Mouse (Mus musculus) lung, postnatal 0 days (tissue): ENCODE results near the gene Gm42742. TPM values are rescaled to one million over a fixed set of nuclear protein-coding genes. Genes with fewer than 3 reads are reported as not detected.
A peak's percentile ranks its signal among the peaks of the same experiment; 100 is the strongest.

Experiments
- ATAC-seq: fragments of 200-750 bp; cut with Nextera tagmentation; 2 replicates; pipeline ENCODE4 v1.8.0; 2017; ENCODE audit warnings: moderate library complexity
- DNase-seq: peaks from one replicate; pipeline ENCODE4 v3.0.0-alpha.2; 2016; ENCODE audit warnings: low spot score
- H3K27ac ChIP-seq: fragments of 300-500 bp; sonication (generic); 2 replicates; pipeline ENCODE4 v1.5.1; 2014; ENCODE audit warnings: antibody characterized with exemption, mild to moderate bottlenecking, low read length, mixed read lengths
- H3K27me3 ChIP-seq: fragments of 300-500 bp; sonication (generic); replicated peaks from 2 replicates; pipeline ENCODE4 v1.6.1; 2014; ENCODE audit warnings: low read length, mixed read lengths; ENCODE audit not compliant: insufficient read depth
- H3K36me3 ChIP-seq: fragments of 300-500 bp; sonication (generic); 2 replicates; pipeline ENCODE4 v1.6.1; 2014; ENCODE audit warnings: low read length, mixed read lengths; ENCODE audit not compliant: insufficient read depth
- H3K4me1 ChIP-seq: fragments of 300-500 bp; sonication (generic); 2 replicates; pipeline ENCODE4 v1.6.1; 2014; ENCODE audit warnings: antibody characterized with exemption, low read depth, low read length, mixed read lengths; ENCODE audit not compliant: insufficient read depth
- H3K4me2 ChIP-seq: fragments of 300-500 bp; sonication (generic); replicated peaks from 2 replicates; pipeline ENCODE4 v1.6.1; 2014; ENCODE audit warnings: low read depth, mild to moderate bottlenecking, low read length, moderate library complexity, mixed read lengths
- H3K4me3 ChIP-seq: fragments of 300-500 bp; sonication (generic); 2 replicates; pipeline ENCODE4 v1.5.1; 2014; ENCODE audit warnings: low read depth, low read length
- H3K9ac ChIP-seq: fragments of 300-500 bp; sonication (generic); replicated peaks from 2 replicates; pipeline ENCODE4 v1.6.1; 2014; ENCODE audit warnings: low read depth, mild to moderate bottlenecking
- H3K9me3 ChIP-seq: fragments of 300-500 bp; sonication (generic); 2 replicates; pipeline ENCODE4 v1.6.1; 2016; ENCODE audit warnings: low read length, mixed read lengths
- CTCF ChIP-seq: IDR thresholded peaks from 2 replicates; pipeline ENCODE4 v1.5.1; 2016; ENCODE audit warnings: antibody characterized with exemption, mild to moderate bottlenecking
- EP300 ChIP-seq: IDR thresholded peaks from 2 replicates; pipeline ENCODE4 v1.6.1; 2016; ENCODE audit warnings: antibody characterized with exemption, mild to moderate bottlenecking, control low read depth
- WGBS: fragments of 180-500 bp; shearing (Covaris S2); extraction: QIAGEN DNeasy Blood & Tissue Kit; methylation state at CpG from one replicate; pipeline ENCODE4 v1.1.7; 2014; 5-methylcytosine and 5-hydroxymethylcytosine counted together
- polyA plus RNA-seq: library from polyadenylated mRNA; unstranded; fragments of >200 nt; fragmentation: Nextera tagmentation; extraction: Ambion mirVana; gene quantifications from 2 replicates; pipeline ENCODE4 v1.2.1, GENCODE M21; 2015

Gm42742 gene
- polyA plus RNA-seq, 1 experiment from 2014 or later, result 29.3 TPM

DNA sequence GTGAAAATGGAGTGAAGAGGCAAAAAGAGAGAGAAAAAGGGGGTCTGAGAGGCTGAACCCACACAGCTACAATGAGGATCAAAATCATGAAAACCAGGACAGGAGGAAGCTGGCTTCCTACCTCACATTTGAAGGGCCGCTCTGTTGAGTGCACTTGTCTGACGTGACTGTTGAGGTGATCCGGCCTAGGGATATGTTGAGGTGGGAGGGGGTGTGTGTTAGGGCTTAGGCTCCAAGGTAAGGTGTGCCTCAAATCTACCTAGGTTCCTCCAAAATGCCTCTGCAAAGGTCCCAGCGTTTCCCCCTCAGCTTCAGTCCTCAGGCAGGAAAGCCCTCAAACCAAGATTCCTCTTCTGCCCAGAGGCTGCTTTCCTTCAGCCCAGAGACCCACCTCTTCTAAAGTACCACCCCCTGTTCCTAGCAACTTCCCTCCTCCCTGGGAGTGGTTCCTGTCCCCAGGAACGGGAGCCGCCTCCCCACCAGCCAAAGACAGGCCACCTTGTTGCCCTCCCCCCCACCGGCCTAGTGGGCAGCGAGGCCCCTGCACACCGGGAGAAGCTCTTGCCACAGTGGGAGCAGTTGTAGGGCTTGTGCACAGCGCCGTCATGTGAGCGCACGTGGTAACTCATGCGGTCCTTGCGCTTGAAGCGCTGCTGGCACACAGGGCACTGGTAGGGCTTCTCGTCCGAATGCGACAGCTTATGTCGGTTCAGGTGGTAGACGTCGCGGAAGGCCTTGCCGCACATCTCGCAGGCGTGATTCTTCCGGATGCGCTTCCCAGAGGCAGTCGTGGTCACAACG lies 4.1 kb upstream of the Gm42742 start:
- TF ChIP-seq EP300 (no peak), CTCF (peak; percentile 91)
- Histone ChIP-seq H3K36me3 (no peaks in the 10 kb centered on the region; the same call in 1 of the 2 replicates), H3K9me3 (no peaks in the 10 kb centered on the region), H3K27ac (peak overlapping the region; percentile 96), H3K4me1 (peaks cover 22% of the 10 kb centered on the region; the same call in 1 of the 2 replicates), H3K4me2 (peak overlapping the region; percentile 94), H3K27me3 (no peaks in the 10 kb centered on the region), H3K4me3 (peak overlapping the region; percentile 92), H3K9ac (peak overlapping the region; percentile 79)
- peak; percentile 94 for DNase-seq
- ATAC-seq, result peak; percentile 40
- WGBS, result under 1% methylated on average over 25 of the region's 30 CpGs

DNA sequence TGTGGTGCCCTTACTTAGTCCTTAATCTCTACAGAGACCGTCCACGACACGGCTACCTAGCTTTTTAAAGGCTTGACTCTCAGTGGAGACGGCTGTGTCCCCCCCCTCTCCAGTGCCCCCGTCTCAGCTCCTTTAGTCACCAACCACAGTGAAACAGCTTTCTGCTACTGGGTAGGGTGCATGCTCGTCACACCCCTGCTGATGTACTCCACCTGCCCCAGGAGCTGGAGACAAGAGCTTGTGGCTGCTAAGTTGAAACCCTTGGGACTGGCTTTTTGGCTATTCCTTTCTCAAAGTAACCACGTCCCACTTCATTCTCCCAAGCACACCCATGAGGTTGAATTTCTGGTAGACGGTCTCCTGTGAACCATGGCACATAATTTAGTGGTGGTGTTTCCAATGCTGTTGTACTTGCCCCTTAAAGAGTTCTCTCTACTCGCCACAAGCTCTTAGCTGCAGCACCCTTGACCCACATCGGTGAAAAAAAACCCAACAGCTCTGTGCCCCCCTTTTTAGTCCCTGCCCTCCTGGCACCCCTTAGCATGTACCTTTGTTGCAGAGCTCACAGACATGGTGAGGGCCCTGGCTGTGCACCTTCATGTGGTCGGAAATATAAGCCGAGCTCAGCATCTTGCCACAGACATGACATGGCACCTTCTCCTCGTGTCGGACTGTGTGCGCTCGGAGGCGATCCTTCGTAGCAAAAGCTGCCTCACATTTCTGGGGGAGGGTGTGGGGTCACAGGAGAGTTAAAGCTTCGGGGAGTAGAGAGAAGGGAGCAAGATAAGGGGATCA lies 3.2 kb upstream of the Gm42742 start:
- WGBS, result 15% methylated on average over 19 of the region's 19 CpGs
- Histone ChIP-seq H3K27me3 (no peaks in the 10 kb centered on the region), H3K27ac (peak overlapping the region; percentile 96), H3K36me3 (no peaks in the 10 kb centered on the region; the same call in 1 of the 2 replicates), H3K9ac (no peak overlapping the region), H3K9me3 (no peaks in the 10 kb centered on the region), H3K4me2 (peak overlapping the region; percentile 94), H3K4me3 (peak overlapping the region; percentile 92), H3K4me1 (peaks cover 22% of the 10 kb centered on the region; the same call in 1 of the 2 replicates)
- TF ChIP-seq CTCF (no peak), EP300 (no peak)
- ATAC-seq (no peak), DNase-seq (no peak)

DNA sequence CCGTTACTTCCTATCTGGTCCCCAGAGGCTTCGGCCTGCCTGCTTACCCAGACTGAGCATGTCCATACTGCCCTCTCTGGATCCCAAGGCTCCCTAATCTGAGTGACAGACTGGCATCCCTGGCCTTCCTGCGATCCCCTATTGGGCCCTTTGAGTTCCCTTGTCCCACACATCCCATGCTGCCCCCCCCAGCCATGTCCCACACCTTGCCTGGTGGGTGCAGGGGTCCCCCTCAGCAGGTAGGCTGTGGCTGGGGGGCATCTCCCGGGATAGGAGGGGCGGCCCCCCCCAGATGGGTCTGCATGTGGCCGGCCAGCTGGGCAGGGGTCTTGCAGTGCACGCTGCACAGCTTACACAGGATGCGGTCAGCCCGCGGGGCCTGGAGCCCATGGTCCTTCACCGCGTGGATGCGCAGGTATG lies 2.4 kb upstream of the Gm42742 start:
- peaks cover 22% of the 10 kb centered on the region; the same call in 1 of the 2 replicates for H3K4me1 ChIP-seq
- H3K4me3 ChIP-seq, result no peak overlapping the region
- ATAC-seq, result no peak
- DNase-seq, result no peak
- H3K27ac ChIP-seq, result no peak overlapping the region
- no peaks in the 10 kb centered on the region for H3K9me3 ChIP-seq
- H3K36me3 ChIP-seq, result no peaks in the 10 kb centered on the region; the same call in 1 of the 2 replicates
- 0 out of 2 replicates have a peak overlapping the region, but pooled peaks have one; percentile 94 for H3K4me2 ChIP-seq
- 67% methylated on average over 11 of the region's 13 CpGs for WGBS
- no peaks in the 10 kb centered on the region for H3K27me3 ChIP-seq
- H3K9ac ChIP-seq, result no peak overlapping the region
- TF ChIP-seq EP300 (no peak), CTCF (no peak)

DNA sequence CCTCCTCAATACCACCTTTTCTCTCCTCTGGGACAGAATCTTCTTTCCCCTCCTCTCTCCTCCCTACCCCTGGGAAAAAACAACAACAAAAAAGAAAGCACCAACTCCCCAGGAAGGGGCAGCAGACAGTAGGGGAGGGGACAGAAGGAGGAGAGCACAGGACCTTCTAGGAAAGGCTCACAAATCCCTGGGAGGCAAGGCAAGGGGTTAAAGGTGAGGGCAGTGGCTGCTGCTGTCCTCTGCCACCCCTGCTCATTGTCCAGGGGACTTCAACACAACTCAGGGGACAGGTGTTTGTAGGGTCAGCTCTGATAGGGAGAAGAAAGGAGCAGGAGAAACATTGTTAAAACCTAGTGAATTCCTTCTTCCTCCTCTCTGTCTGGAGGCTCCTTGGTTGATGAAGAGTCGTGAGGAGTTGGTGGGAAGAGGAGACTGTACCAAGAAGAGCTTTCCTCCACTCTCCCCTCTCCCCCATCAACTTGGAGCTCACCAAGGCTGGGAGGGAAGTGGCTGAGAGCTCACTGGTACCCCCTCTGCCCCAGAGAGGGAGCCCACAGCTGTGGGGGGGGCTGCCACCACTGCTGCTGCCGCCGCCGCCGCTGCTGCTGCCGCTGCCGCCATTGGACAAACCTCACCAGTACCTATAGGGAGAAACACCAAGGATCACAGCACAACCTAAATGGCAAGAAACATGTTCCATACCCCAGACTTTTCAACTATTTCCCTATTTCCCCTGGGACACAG lies 1.8 kb upstream of the Gm42742 start:
- Histone ChIP-seq H3K27ac (0 out of 2 replicates have a peak overlapping the region, but pooled peaks have one; percentile 9), H3K4me3 (no peak overlapping the region), H3K27me3 (no peaks in the 10 kb centered on the region), H3K4me2 (no peak overlapping the region), H3K9me3 (no peaks in the 10 kb centered on the region), H3K36me3 (no peaks in the 10 kb centered on the region; the same call in 1 of the 2 replicates), H3K4me1 (peaks cover 22% of the 10 kb centered on the region; the same call in 1 of the 2 replicates), H3K9ac (no peak overlapping the region)
- DNase-seq, result no peak
- no peak for ATAC-seq
- WGBS, result 74% methylated on average over 6 of the region's 7 CpGs
- no peak for TF ChIP-seq CTCF
- no peak for TF ChIP-seq EP300

DNA sequence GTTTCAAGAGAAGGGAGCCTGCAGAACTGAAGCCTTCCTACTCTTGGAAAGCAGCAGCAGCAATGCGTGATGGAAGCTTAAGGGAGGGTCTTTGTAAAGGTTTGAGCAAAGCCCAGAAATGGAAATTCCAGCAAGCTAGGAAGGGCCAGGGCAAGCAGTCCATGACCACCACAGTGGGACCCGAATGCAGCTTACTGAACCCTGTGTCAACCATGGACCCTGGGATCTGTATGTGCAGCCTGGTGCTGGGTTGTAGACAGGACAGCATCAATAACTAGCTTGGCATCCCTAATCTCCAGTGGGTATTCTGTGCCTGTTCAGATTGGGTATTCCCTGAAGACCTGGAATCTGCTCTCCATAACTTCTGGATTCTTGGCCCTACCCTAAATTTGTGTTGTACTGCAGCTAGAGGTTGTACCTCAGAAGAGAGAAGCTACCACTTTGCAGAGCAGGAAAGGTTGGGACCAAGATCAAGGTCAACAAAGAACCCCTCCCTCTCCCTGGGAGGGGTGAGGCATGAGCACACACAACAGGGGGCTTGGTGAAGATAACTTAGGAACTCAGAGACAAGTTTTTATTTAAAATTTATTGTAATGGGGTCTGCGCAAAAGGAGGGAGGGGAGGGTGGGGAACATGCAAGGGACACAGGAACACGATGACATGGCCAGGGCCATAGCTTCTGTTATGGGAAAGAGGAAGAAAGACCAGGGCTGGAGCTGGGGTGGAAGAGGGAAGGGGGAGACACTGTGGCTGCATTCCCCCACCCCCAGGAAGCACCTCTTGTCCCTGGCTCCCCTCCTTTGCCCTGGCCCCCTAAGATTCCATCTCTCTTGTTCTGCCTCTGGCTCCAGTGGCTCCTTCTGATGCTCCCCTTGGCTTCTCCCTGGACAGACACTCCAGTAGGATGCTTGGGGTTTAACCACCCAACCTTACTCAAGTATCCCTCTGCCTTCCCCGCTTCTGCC lies 948 bp upstream of the Gm42742 start:
- Histone ChIP-seq H3K9me3 (no peaks in the 10 kb centered on the region), H3K4me2 (peak overlapping the region; percentile 66; the same call in 1 of the 2 replicates), H3K4me3 (peak overlapping the region; percentile 26; the same call in 1 of the 2 replicates), H3K9ac (0 out of 2 replicates have a peak overlapping the region, but pooled peaks have one; percentile 20), H3K27me3 (no peaks in the 10 kb centered on the region), H3K36me3 (no peaks in the 10 kb centered on the region; the same call in 1 of the 2 replicates), H3K4me1 (peaks cover 22% of the 10 kb centered on the region; the same call in 1 of the 2 replicates), H3K27ac (no peak overlapping the region)
- DNase-seq (no peak), ATAC-seq (no peak)
- WGBS, result 39% methylated on average over 4 of the region's 5 CpGs
- TF ChIP-seq EP300, result no peak
- TF ChIP-seq CTCF, result no peak
